Mouse (Mus musculus) heart, embryonic 12.5 days (tissue): ENCODE data around the gene Atg2b. TPM values are rescaled to one million over a fixed set of nuclear protein-coding genes. Genes with fewer than 3 reads are reported as not detected.
A peak's percentile ranks its signal among the peaks of the same experiment; 100 is the strongest.

Experiments
- ATAC-seq: fragments of 200-750 bp; cut with Nextera tagmentation; 2 replicates; pipeline ENCODE4 v1.8.0; 2017; ENCODE audit warnings: moderate TSS enrichment, moderate library complexity; ENCODE audit not compliant: insufficient number of reproducible peaks, low FRiP score
- H3K27ac ChIP-seq: fragments of 300-500 bp; sonication (generic); 2 replicates; pipeline ENCODE4 v1.5.1; 2016; ENCODE audit warnings: mild to moderate bottlenecking, moderate library complexity; ENCODE audit not compliant: poor library complexity, severe bottlenecking
- H3K27me3 ChIP-seq: fragments of 300-500 bp; sonication (generic); replicated peaks from 2 replicates; pipeline ENCODE4 v1.6.1; 2016; ENCODE audit warnings: mild to moderate bottlenecking, moderate library complexity
- H3K36me3 ChIP-seq: fragments of 300-500 bp; sonication (generic); 2 replicates; pipeline ENCODE4 v1.6.1; 2016; ENCODE audit warnings: mild to moderate bottlenecking, moderate library complexity
- H3K4me1 ChIP-seq: fragments of 300-500 bp; sonication (generic); replicated peaks from 2 replicates; pipeline ENCODE4 v1.6.1; 2016; ENCODE audit warnings: mild to moderate bottlenecking
- H3K4me2 ChIP-seq: fragments of 300-500 bp; sonication (generic); 2 replicates; pipeline ENCODE4 v1.6.1; 2016; ENCODE audit warnings: mild to moderate bottlenecking, moderate library complexity
- H3K4me3 ChIP-seq: fragments of 300-500 bp; sonication (generic); 2 replicates; pipeline ENCODE4 v1.5.1; 2016; ENCODE audit warnings: mild to moderate bottlenecking
- H3K9ac ChIP-seq: fragments of 300-500 bp; sonication (generic); 2 replicates; pipeline ENCODE4 v1.6.1; 2016; ENCODE audit warnings: mild to moderate bottlenecking, moderate library complexity
- H3K9me3 ChIP-seq: fragments of 300-500 bp; sonication (generic); replicated peaks from 2 replicates; pipeline ENCODE4 v1.6.1; 2016; ENCODE audit warnings: mild to moderate bottlenecking, moderate library complexity
- WGBS: fragments of 180-500 bp; shearing (Covaris S2); methylation state at CpG from one replicate; pipeline ENCODE4 v1.1.7; 2016; 5-methylcytosine and 5-hydroxymethylcytosine counted together
- polyA plus RNA-seq: library from polyadenylated mRNA; unstranded; fragments of >200 nt; fragmentation: Nextera tagmentation; extraction: Ambion mirVana; gene quantifications from 2 replicates; pipeline ENCODE4 v1.2.1, GENCODE M21; 2016

Gene Atg2b
- polyA plus RNA-seq, 1 experiment from 2014 or later, result 13.2 TPM

- peaks cover 13% of the 10 kb centered on the region for H3K4me1 ChIP-seq
- no peak overlapping the region for H3K9ac ChIP-seq
- H3K4me2 ChIP-seq, result no peak overlapping the region
- H3K27ac ChIP-seq, result no peak overlapping the region
- H3K9me3 ChIP-seq, result no peaks in the 10 kb centered on the region
- peaks cover 37% of the 10 kb centered on the region for H3K36me3 ChIP-seq
- no peak for ATAC-seq
- H3K4me3 ChIP-seq, result no peak overlapping the region
- WGBS, result 90% methylated on average over 10 of the region's 10 CpGs
- H3K27me3 ChIP-seq, result no peaks in the 10 kb centered on the region
Measured at GRCm38 (mm10) chr12:105613559-105613958, 71.5 kb downstream of the Atg2b start.

- ATAC-seq, result 0 out of 2 replicates have a peak, but pooled peaks have one; percentile 6
- H3K9me3 ChIP-seq, result no peaks in the 10 kb centered on the region
Measured at GRCm38 (mm10) chr12:105611748-105612147, 73.3 kb downstream of the Atg2b start.

GRCm38 (mm10) chr12:105611045-105611444, 74.0 kb downstream of the Atg2b start:
- no peak overlapping the region for H3K4me2 ChIP-seq
- no peaks in the 10 kb centered on the region for H3K9me3 ChIP-seq
- no peak overlapping the region for H3K4me3 ChIP-seq
- no peak overlapping the region for H3K27ac ChIP-seq
- peaks cover 13% of the 10 kb centered on the region for H3K4me1 ChIP-seq
- H3K36me3 ChIP-seq, result peaks cover 12% of the 10 kb centered on the region
- no peak for ATAC-seq
- no peak overlapping the region for H3K9ac ChIP-seq
- H3K27me3 ChIP-seq, result no peaks in the 10 kb centered on the region
- 91% methylated on average over 2 of the region's 2 CpGs for WGBS

More at GRCm38 (mm10) chr12:105611748-105612147, 73.3 kb downstream of the Atg2b start:
- no peak overlapping the region for H3K4me3 ChIP-seq
- H3K4me2 ChIP-seq, result no peak overlapping the region
- H3K4me1 ChIP-seq, result peaks cover 13% of the 10 kb centered on the region
- peaks cover 19% of the 10 kb centered on the region for H3K36me3 ChIP-seq
- no peak overlapping the region for H3K27ac ChIP-seq
- no peaks in the 10 kb centered on the region for H3K27me3 ChIP-seq
- WGBS, result 7% methylated on average over 7 of the region's 7 CpGs
- H3K9ac ChIP-seq, result no peak overlapping the region

- 67% methylated on average over 4 of the region's 4 CpGs for WGBS
- Histone ChIP-seq H3K9ac (no peak overlapping the region), H3K4me2 (no peak overlapping the region), H3K4me1 (peaks cover 1% of the 10 kb centered on the region), H3K9me3 (no peaks in the 10 kb centered on the region), H3K36me3 (no peaks in the 10 kb centered on the region), H3K27ac (no peak overlapping the region), H3K4me3 (no peak overlapping the region), H3K27me3 (no peaks in the 10 kb centered on the region)
- no peak for ATAC-seq
Measured at GRCm38 (mm10) chr12:105606881-105607280, 78.1 kb downstream of the Atg2b start.

- Histone ChIP-seq H3K36me3 (no peaks in the 10 kb centered on the region), H3K27ac (no peak overlapping the region), H3K9ac (no peak overlapping the region), H3K27me3 (no peaks in the 10 kb centered on the region), H3K4me1 (no peaks in the 10 kb centered on the region), H3K4me2 (no peak overlapping the region), H3K9me3 (no peaks in the 10 kb centered on the region), H3K4me3 (no peak overlapping the region)
- ATAC-seq, result no peak
- WGBS, result 36% methylated on average over 8 of the region's 8 CpGs
Measured at GRCm38 (mm10) chr12:105605212-105605611, 79.8 kb downstream of the Atg2b start.

GRCm38 (mm10) chr12:105603904-105604303, 81.1 kb downstream of the Atg2b start:
- ATAC-seq, result no peak
- Histone ChIP-seq H3K27me3 (no peaks in the 10 kb centered on the region), H3K36me3 (no peaks in the 10 kb centered on the region), H3K4me2 (no peak overlapping the region), H3K4me1 (no peaks in the 10 kb centered on the region; the same call in 1 of the 2 replicates), H3K9me3 (no peaks in the 10 kb centered on the region), H3K4me3 (no peak overlapping the region), H3K27ac (no peak overlapping the region), H3K9ac (no peak overlapping the region)
- WGBS, result 86% methylated on average over 11 of the region's 11 CpGs

- Histone ChIP-seq H3K4me3 (no peak within 1 kb of the TSS), H3K9me3 (no peaks in the 10 kb centered on the region), H3K4me2 (no peak within 1 kb of the TSS), H3K27ac (no peak within 1 kb of the TSS), H3K27me3 (0 out of 2 replicates have a peak, but pooled peaks cover 4% of the 10 kb centered on the region), H3K36me3 (no peaks in the 10 kb centered on the region), H3K9ac (no peak within 1 kb of the TSS), H3K4me1 (no peaks in the 10 kb centered on the region; the same call in 1 of the 2 replicates)
- ATAC-seq, result no peak
- 78% methylated on average over 11 of the region's 11 CpGs for WGBS
Measured at GRCm38 (mm10) chr12:105602581-105603210, 82.3 kb downstream of the Atg2b start, which contains the start of gene Bdkrb1. Gene Bdkrb1 (plus strand): TSS chr12:105603085.

- H3K9me3 ChIP-seq, result no peaks in the 10 kb centered on the region
- H3K9ac ChIP-seq, result no peak overlapping the region
- H3K27ac ChIP-seq, result no peak overlapping the region
- H3K36me3 ChIP-seq, result no peaks in the 10 kb centered on the region
- no peak overlapping the region for H3K4me3 ChIP-seq
- WGBS, result 49% methylated on average over 6 of the region's 6 CpGs
- no peaks in the 10 kb centered on the region; the same call in 1 of the 2 replicates for H3K4me1 ChIP-seq
- no peak overlapping the region for H3K4me2 ChIP-seq
- H3K27me3 ChIP-seq, result 0 out of 2 replicates have a peak, but pooled peaks cover 4% of the 10 kb centered on the region
- 0 out of 2 replicates have a peak, but pooled peaks have one; percentile 12 for ATAC-seq
Measured at GRCm38 (mm10) chr12:105601586-105601985, 83.4 kb downstream of the Atg2b start.

GRCm38 (mm10) chr12:105599098-105599497, 85.9 kb downstream of the Atg2b start:
- no peak overlapping the region for H3K9ac ChIP-seq
- H3K27me3 ChIP-seq, result peaks cover 9% of the 10 kb centered on the region; the same call in 1 of the 2 replicates
- no peak for ATAC-seq
- no peak overlapping the region for H3K27ac ChIP-seq
- WGBS, result 59% methylated on average over 5 of the region's 5 CpGs
- no peak overlapping the region for H3K4me2 ChIP-seq
- H3K9me3 ChIP-seq, result no peaks in the 10 kb centered on the region
- no peak overlapping the region for H3K4me3 ChIP-seq
- H3K4me1 ChIP-seq, result peaks cover 6% of the 10 kb centered on the region
- H3K36me3 ChIP-seq, result no peaks in the 10 kb centered on the region

- no peak overlapping the region for H3K9ac ChIP-seq
- H3K9me3 ChIP-seq, result no peaks in the 10 kb centered on the region
- no peak overlapping the region for H3K4me3 ChIP-seq
- H3K27ac ChIP-seq, result no peak overlapping the region
- H3K36me3 ChIP-seq, result no peaks in the 10 kb centered on the region
- 74% methylated on average over 10 of the region's 10 CpGs for WGBS
- H3K4me2 ChIP-seq, result no peak overlapping the region
- no peak for ATAC-seq
- H3K27me3 ChIP-seq, result peaks cover 9% of the 10 kb centered on the region; the same call in 1 of the 2 replicates
- H3K4me1 ChIP-seq, result peaks cover 9% of the 10 kb centered on the region
Measured at GRCm38 (mm10) chr12:105598503-105598902, 86.5 kb downstream of the Atg2b start.

GRCm38 (mm10) chr12:105597135-105597534, 87.9 kb downstream of the Atg2b start:
- Histone ChIP-seq H3K4me3 (no peak overlapping the region), H3K27me3 (peaks cover 10% of the 10 kb centered on the region), H3K36me3 (no peaks in the 10 kb centered on the region), H3K9me3 (no peaks in the 10 kb centered on the region), H3K4me2 (no peak overlapping the region), H3K4me1 (peaks cover 9% of the 10 kb centered on the region), H3K27ac (no peak overlapping the region), H3K9ac (no peak overlapping the region)
- no peak for ATAC-seq
- WGBS, result 78% methylated on average over 8 of the region's 8 CpGs
